ENCODE assay signal across 21 mouse cellular contexts in genomic region chr19:44104393-44104792, GRCm38 (mm10).
"Had no signal": no experiment of that assay in that cellular context is flagged by ENCODE, and none has a peak within 500 bp of the region (broad histone marks: within the 10 kb centered on the region; RNA-seq: fewer than 3 reads in every experiment).

No protein-coding gene starts in this region.

- H3K36me3 ChIP-seq: intestine, embryonic 15.5 days; stomach, embryonic 15.5 days had no signal

- H3K9ac ChIP-seq: intestine, embryonic 15.5 days; limb, embryonic 13.5 days; liver, embryonic 12.5 days; liver, embryonic 15.5 days; lung, embryonic 15.5 days; midbrain, embryonic 13.5 days; stomach, embryonic 15.5 days had no signal

- H3K27ac ChIP-seq: intestine, embryonic 15.5 days; kidney, postnatal 0 days; layer of hippocampus, adult 2 months; limb, embryonic 10.5 days; limb, embryonic 13.5 days; liver, embryonic 12.5 days; liver, embryonic 15.5 days; lung, embryonic 15.5 days; midbrain, embryonic 13.5 days; stomach, embryonic 15.5 days had no signal

- H3K4me2 ChIP-seq: intestine, embryonic 15.5 days; limb, embryonic 13.5 days; liver, embryonic 12.5 days; liver, embryonic 15.5 days; lung, embryonic 15.5 days; midbrain, embryonic 13.5 days; stomach, embryonic 15.5 days had no signal

- H3K4me3 ChIP-seq: intestine, embryonic 15.5 days; layer of hippocampus, adult 2 months; limb, embryonic 10.5 days; limb, embryonic 13.5 days; liver, embryonic 12.5 days; liver, embryonic 15.5 days; lung, embryonic 15.5 days; midbrain, embryonic 13.5 days; stomach, embryonic 15.5 days had no signal

- H3K27me3 ChIP-seq: intestine, embryonic 15.5 days; limb, embryonic 13.5 days; liver, embryonic 12.5 days; liver, embryonic 15.5 days; lung, embryonic 15.5 days; midbrain, embryonic 13.5 days; stomach, embryonic 15.5 days had no signal

- H3K9me3 ChIP-seq: intestine, embryonic 15.5 days; limb, embryonic 10.5 days; limb, embryonic 13.5 days; liver, embryonic 12.5 days; liver, embryonic 15.5 days; lung, embryonic 15.5 days; midbrain, embryonic 13.5 days; stomach, embryonic 15.5 days had no signal

- ATAC-seq: intestine, embryonic 15.5 days; liver, embryonic 12.5 days; midbrain, embryonic 13.5 days; midbrain, embryonic 16.5 days had no signal

- DNase-seq: kidney, adult 11 months; kidney, adult 8-10 months; kidney, postnatal 25 days; layer of hippocampus, adult 9-11 months; liver; lung, adult 18-20 months; lung, postnatal 10 days; lung, postnatal 36 days; thymus, adult 18-20 months; thymus, postnatal 36 days had no signal
